Mouse (Mus musculus): ENCODE measurements around the gene Slc25a18. TPM values are rescaled to one million over a fixed set of nuclear protein-coding genes. Genes with fewer than 3 reads are reported as not detected.

Slc25a18 gene
- polyA plus RNA-seq (2014; fragmentation: Nextera tagmentation; extraction: Ambion mirVana) = 1.8 and 1.9 TPM in 2 replicates

GRCm38 (mm10) chr6:120773149-120773628 is at the start of gene Slc25a18:
Gene Slc25a18, plus strand, starts transcription at chr6:120773578.
- Histone ChIP-seq H3K4me2 (ENCODE audit: low read depth) (no peak within 1 kb of the TSS), H3K27me3 (ENCODE audit: control insufficient read depth, insufficient read depth, low read length) (no peaks in the 10 kb centered on the region), H3K4me3 (ENCODE audit: low read depth, low read length) (no peak within 1 kb of the TSS), H3K27ac (ENCODE audit: low read depth, low read length) (peak within 1 kb of the TSS; percentile 82), H3K9me3 (ENCODE audit: control insufficient read depth, low read length) (no peaks in the 10 kb centered on the region), H3K9ac (ENCODE audit: low read length) (0 out of 2 replicates have a peak within 1 kb of the TSS, but pooled peaks have one; percentile 9), H3K36me3 (ENCODE audit: control insufficient read depth, insufficient read depth, low read length) (no peaks in the 10 kb centered on the region; the same call in 1 of the 2 replicates), H3K4me1 (ENCODE audit: control insufficient read depth, insufficient read depth, low read length) (0 out of 2 replicates have a peak, but pooled peaks cover 5% of the 10 kb centered on the region)
- ATAC-seq (ENCODE audit: insufficient read depth, low FRiP score, low TSS enrichment) (peak; percentile 71), DNase-seq (ENCODE audit: low spot score) (peak; percentile 60)
- WGBS = 53% methylated on average over 5 of the region's 5 CpGs

- no peak overlapping the region for H3K27ac ChIP-seq (ENCODE audit: low read depth, low read length)
- H3K9me3 ChIP-seq (ENCODE audit: control insufficient read depth, low read length) = no peaks in the 10 kb centered on the region
- no peak overlapping the region for H3K4me3 ChIP-seq (ENCODE audit: low read depth, low read length)
- H3K36me3 ChIP-seq (ENCODE audit: control insufficient read depth, insufficient read depth, low read length) = no peaks in the 10 kb centered on the region
- H3K27me3 ChIP-seq (ENCODE audit: control insufficient read depth, insufficient read depth, low read length) = no peaks in the 10 kb centered on the region
- DNase-seq (ENCODE audit: low spot score) (no peak), ATAC-seq (ENCODE audit: insufficient read depth, low FRiP score, low TSS enrichment) (no peak)
- WGBS = 88% methylated on average over 2 of the region's 2 CpGs
- no peak overlapping the region for H3K9ac ChIP-seq (ENCODE audit: low read length)
- H3K4me2 ChIP-seq (ENCODE audit: low read depth) = no peak overlapping the region
- H3K4me1 ChIP-seq (ENCODE audit: control insufficient read depth, insufficient read depth, low read length) = no peaks in the 10 kb centered on the region
These were observed 47.4 kb upstream of the Slc25a18 start for GRCm38 (mm10) chr6:120725986-120726385.

DNA sequence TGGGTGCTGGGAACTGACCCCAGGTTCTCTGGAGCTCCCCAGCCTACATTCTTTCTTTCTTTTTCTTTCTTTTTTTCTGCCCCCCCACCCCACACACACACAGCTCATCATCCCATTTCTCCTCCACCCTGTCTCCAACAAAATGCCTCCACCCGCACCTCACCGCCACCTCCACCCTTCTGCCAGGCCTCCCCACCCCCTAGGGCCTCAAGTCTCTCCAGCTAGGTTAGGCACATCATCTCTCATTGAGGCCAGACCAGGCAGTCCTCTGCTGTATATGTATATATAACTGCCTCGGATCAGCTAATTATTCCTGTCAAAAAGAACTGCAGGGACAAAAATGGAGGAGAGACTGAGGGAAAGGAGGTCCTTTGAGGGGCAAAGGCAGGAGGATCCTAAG is 37.4 kb upstream of the Slc25a18 start:
- DNase-seq (ENCODE audit: low spot score) (no peak), ATAC-seq (ENCODE audit: insufficient read depth, low FRiP score, low TSS enrichment) (no peak)
- WGBS = 90% methylated on average over 3 of the region's 3 CpGs
- Histone ChIP-seq H3K4me3 (ENCODE audit: low read depth, low read length) (no peak overlapping the region), H3K4me1 (ENCODE audit: control insufficient read depth, insufficient read depth, low read length) (no peaks in the 10 kb centered on the region), H3K27ac (ENCODE audit: low read depth, low read length) (no peak overlapping the region), H3K4me2 (ENCODE audit: low read depth) (no peak overlapping the region), H3K9me3 (ENCODE audit: control insufficient read depth, low read length) (no peaks in the 10 kb centered on the region), H3K36me3 (ENCODE audit: control insufficient read depth, insufficient read depth, low read length) (peaks cover 2% of the 10 kb centered on the region; the same call in 1 of the 2 replicates), H3K27me3 (ENCODE audit: control insufficient read depth, insufficient read depth, low read length) (no peaks in the 10 kb centered on the region), H3K9ac (ENCODE audit: low read length) (no peak overlapping the region)

DNA sequence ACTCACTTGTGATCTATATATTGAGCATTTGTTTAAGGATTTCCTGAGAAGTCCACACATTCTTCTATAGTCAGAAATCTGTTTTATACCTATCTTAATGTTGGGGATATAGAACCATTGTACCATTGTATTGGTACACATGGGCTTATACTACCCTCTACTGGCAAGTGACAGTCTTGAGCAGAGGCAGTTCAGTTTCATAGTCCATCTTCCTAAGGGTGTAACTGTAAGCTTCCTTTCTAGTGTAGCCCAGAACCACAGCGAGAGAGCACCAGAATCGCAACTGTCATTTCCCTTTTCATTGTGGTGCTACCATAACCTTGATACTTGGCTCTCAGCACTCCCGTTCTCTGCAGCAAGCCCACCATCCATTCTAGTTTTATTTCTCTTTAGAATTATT is 36.8 kb upstream of the Slc25a18 start:
- H3K36me3 ChIP-seq (ENCODE audit: control insufficient read depth, insufficient read depth, low read length) = peaks cover 2% of the 10 kb centered on the region; the same call in 1 of the 2 replicates
- H3K27me3 ChIP-seq (ENCODE audit: control insufficient read depth, insufficient read depth, low read length) = no peaks in the 10 kb centered on the region
- ATAC-seq (ENCODE audit: insufficient read depth, low FRiP score, low TSS enrichment) (no peak), DNase-seq (ENCODE audit: low spot score) (peak; percentile 26)
- H3K4me2 ChIP-seq (ENCODE audit: low read depth) = no peak overlapping the region
- H3K27ac ChIP-seq (ENCODE audit: low read depth, low read length) = no peak overlapping the region
- H3K4me3 ChIP-seq (ENCODE audit: low read depth, low read length) = no peak overlapping the region
- WGBS = 88% methylated on average over 3 of the region's 3 CpGs
- H3K4me1 ChIP-seq (ENCODE audit: control insufficient read depth, insufficient read depth, low read length) = no peaks in the 10 kb centered on the region
- H3K9ac ChIP-seq (ENCODE audit: low read length) = no peak overlapping the region
- H3K9me3 ChIP-seq (ENCODE audit: control insufficient read depth, low read length) = no peaks in the 10 kb centered on the region

DNA sequence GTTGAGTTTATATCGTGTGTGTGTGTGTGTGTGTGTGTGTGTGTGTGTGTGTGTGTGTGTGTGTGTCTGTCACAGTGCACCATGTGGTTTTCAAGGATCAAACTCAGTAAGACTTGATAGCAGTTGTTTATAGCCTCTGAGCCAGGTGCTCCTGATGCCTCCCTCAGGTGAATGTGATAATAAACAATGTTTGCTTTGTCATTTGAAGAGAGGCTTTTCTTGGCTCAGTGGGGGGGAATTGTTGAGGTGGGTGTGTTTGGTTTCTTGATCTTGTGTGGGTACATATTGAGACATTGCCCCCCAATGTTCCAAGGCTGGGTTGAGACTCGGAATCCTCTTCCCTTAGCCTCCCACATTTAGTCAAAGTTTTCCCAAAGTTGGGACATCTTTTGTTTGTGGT is 30.2 kb upstream of the Slc25a18 start:
- Histone ChIP-seq H3K9me3 (ENCODE audit: control insufficient read depth, low read length) (no peaks in the 10 kb centered on the region), H3K9ac (ENCODE audit: low read length) (no peak overlapping the region), H3K4me2 (ENCODE audit: low read depth) (no peak overlapping the region), H3K27me3 (ENCODE audit: control insufficient read depth, insufficient read depth, low read length) (no peaks in the 10 kb centered on the region), H3K4me3 (ENCODE audit: low read depth, low read length) (no peak overlapping the region), H3K4me1 (ENCODE audit: control insufficient read depth, insufficient read depth, low read length) (no peaks in the 10 kb centered on the region), H3K27ac (ENCODE audit: low read depth, low read length) (no peak overlapping the region), H3K36me3 (ENCODE audit: control insufficient read depth, insufficient read depth, low read length) (peaks cover 1% of the 10 kb centered on the region; the same call in 1 of the 2 replicates)
- 90% methylated on average over 2 of the region's 2 CpGs for WGBS
- no peak for DNase-seq (ENCODE audit: low spot score)
- no peak for ATAC-seq (ENCODE audit: insufficient read depth, low FRiP score, low TSS enrichment)

DNA sequence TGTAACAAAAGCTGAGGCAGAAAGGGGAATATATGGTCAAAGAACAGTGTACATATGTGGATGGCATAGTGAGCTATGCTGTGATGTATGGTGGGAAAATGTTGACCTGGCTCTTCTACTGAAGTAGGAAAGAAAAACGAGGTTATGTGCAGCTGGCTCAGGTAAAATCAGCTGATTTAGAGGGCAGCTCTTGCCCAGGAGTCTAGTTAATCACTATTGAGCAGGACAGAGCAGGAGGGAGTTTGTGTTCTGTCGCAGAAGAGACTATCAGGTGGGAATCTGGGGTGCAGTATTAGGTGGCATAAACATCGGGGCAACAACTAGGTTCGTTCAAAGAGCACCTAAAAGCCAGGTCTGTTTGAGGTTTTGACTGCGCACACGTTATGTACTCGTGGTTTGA is 29.1 kb upstream of the Slc25a18 start:
- Histone ChIP-seq H3K4me3 (ENCODE audit: low read depth, low read length) (no peak overlapping the region), H3K4me1 (ENCODE audit: control insufficient read depth, insufficient read depth, low read length) (no peaks in the 10 kb centered on the region), H3K36me3 (ENCODE audit: control insufficient read depth, insufficient read depth, low read length) (no peaks in the 10 kb centered on the region), H3K9ac (ENCODE audit: low read length) (no peak overlapping the region), H3K9me3 (ENCODE audit: control insufficient read depth, low read length) (no peaks in the 10 kb centered on the region), H3K27me3 (ENCODE audit: control insufficient read depth, insufficient read depth, low read length) (no peaks in the 10 kb centered on the region), H3K4me2 (ENCODE audit: low read depth) (no peak overlapping the region), H3K27ac (ENCODE audit: low read depth, low read length) (no peak overlapping the region)
- ATAC-seq (ENCODE audit: insufficient read depth, low FRiP score, low TSS enrichment) = no peak
- 87% methylated on average over 7 of the region's 7 CpGs for WGBS
- DNase-seq (ENCODE audit: low spot score) = no peak

DNA sequence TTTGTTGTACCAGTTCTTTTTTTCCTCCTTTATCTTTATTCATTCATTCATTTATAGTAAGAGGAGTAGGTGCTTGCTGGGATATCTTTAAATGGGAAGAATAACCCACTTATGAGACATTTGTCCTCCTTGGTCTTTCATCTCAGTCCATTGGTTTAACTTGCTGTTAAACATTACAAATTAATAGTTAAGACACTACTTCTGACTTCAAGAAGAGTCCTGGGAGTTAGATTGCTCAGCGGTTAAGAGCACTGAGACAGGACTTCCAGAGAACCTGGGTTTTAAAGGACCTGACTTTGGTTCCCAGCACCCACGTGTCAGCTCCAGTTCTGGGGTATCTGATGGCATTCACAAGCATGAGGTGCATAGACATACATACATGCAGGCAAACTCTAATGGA is 27.0 kb upstream of the Slc25a18 start:
- Histone ChIP-seq H3K27me3 (ENCODE audit: control insufficient read depth, insufficient read depth, low read length) (no peaks in the 10 kb centered on the region), H3K4me2 (ENCODE audit: low read depth) (no peak overlapping the region), H3K9ac (ENCODE audit: low read length) (no peak overlapping the region), H3K36me3 (ENCODE audit: control insufficient read depth, insufficient read depth, low read length) (peaks cover 2% of the 10 kb centered on the region; the same call in 1 of the 2 replicates), H3K27ac (ENCODE audit: low read depth, low read length) (no peak overlapping the region), H3K4me3 (ENCODE audit: low read depth, low read length) (no peak overlapping the region), H3K4me1 (ENCODE audit: control insufficient read depth, insufficient read depth, low read length) (no peaks in the 10 kb centered on the region), H3K9me3 (ENCODE audit: control insufficient read depth, low read length) (no peaks in the 10 kb centered on the region)
- no peak for ATAC-seq (ENCODE audit: insufficient read depth, low FRiP score, low TSS enrichment)
- WGBS = 99% methylated on average over 2 of the region's 2 CpGs
- DNase-seq (ENCODE audit: low spot score) = no peak

DNA sequence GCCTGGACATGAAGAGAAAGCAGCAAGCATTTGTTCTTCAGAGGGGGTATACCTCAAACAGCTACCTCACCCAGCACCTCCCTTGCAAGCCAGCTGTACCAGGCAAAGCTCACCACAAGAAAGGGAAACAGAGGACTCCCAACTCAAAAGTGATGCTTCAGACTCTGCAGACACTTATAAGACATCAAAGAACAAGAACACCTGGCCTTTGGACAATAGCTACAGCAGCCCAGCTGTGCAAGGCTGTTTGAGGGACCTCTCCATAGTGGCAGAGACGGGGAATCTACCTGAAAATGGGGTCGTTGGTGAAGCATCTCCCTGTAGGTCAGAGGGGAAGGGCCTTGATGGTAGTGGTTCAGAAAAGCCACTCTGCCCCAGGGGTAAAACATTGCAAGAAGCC is 12.2 kb upstream of the Slc25a18 start:
- WGBS = 88% methylated on average over 2 of the region's 2 CpGs
- H3K4me3 ChIP-seq (ENCODE audit: low read depth, low read length) = no peak overlapping the region
- no peak overlapping the region for H3K4me2 ChIP-seq (ENCODE audit: low read depth)
- no peak for ATAC-seq (ENCODE audit: insufficient read depth, low FRiP score, low TSS enrichment)
- no peak overlapping the region for H3K9ac ChIP-seq (ENCODE audit: low read length)
- DNase-seq (ENCODE audit: low spot score) = no peak
- no peak overlapping the region for H3K27ac ChIP-seq (ENCODE audit: low read depth, low read length)
- no peaks in the 10 kb centered on the region for H3K9me3 ChIP-seq (ENCODE audit: control insufficient read depth, low read length)
- H3K27me3 ChIP-seq (ENCODE audit: control insufficient read depth, insufficient read depth, low read length) = no peaks in the 10 kb centered on the region
- no peaks in the 10 kb centered on the region for H3K4me1 ChIP-seq (ENCODE audit: control insufficient read depth, insufficient read depth, low read length)
- H3K36me3 ChIP-seq (ENCODE audit: control insufficient read depth, insufficient read depth, low read length) = peaks cover 9% of the 10 kb centered on the region

DNA sequence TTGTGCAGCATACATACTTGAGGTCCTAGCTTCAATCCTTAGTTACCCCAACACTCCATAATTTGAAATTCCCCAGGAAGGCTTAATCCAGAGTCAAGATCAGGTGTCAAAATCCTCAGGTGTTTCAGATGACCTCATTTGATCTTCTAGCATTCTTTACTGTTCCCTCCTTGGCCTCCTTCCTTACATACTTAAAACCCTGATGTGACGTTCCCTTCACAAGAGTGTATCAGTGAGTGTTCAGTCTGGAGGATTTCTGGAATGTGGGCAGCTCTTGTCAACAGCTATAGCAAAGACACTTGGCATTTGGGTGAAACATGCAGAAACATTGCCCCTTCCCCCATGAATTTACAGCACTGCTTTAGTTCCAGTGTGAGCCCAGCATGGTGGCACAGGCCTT is 3.4 kb upstream of the Slc25a18 start:
- Histone ChIP-seq H3K36me3 (ENCODE audit: control insufficient read depth, insufficient read depth, low read length) (peaks cover 3% of the 10 kb centered on the region; the same call in 1 of the 2 replicates), H3K4me1 (ENCODE audit: control insufficient read depth, insufficient read depth, low read length) (0 out of 2 replicates have a peak, but pooled peaks cover 5% of the 10 kb centered on the region), H3K9ac (ENCODE audit: low read length) (no peak overlapping the region), H3K9me3 (ENCODE audit: control insufficient read depth, low read length) (no peaks in the 10 kb centered on the region), H3K4me2 (ENCODE audit: low read depth) (no peak overlapping the region), H3K27ac (ENCODE audit: low read depth, low read length) (no peak overlapping the region), H3K4me3 (ENCODE audit: low read depth, low read length) (no peak overlapping the region), H3K27me3 (ENCODE audit: control insufficient read depth, insufficient read depth, low read length) (no peaks in the 10 kb centered on the region)
- 88% methylated on average over 1 of the region's 1 CpGs for WGBS
- DNase-seq (ENCODE audit: low spot score) (no peak), ATAC-seq (ENCODE audit: insufficient read depth, low FRiP score, low TSS enrichment) (no peak)
